Mouse (Mus musculus): ENCODE measurements around the gene Enpp1. TPM values are rescaled to one million over a fixed set of nuclear protein-coding genes. Genes with fewer than 3 reads are reported as not detected.

Enpp1 gene
- polyA plus RNA-seq, 1 experiment from 2014 or later = 2.5 TPM

GRCm38 (mm10) chr10:24591136-24591535 is 120.8 kb downstream of the Enpp1 start:
- Histone ChIP-seq H3K9me3 (ENCODE audit: control insufficient read depth, low read length) (no peaks in the 10 kb centered on the region), H3K4me1 (ENCODE audit: control insufficient read depth, insufficient read depth, low read length) (peaks cover 11% of the 10 kb centered on the region; the same call in 1 of the 2 replicates), H3K4me3 (ENCODE audit: low read length) (no peak overlapping the region), H3K4me2 (replicated peaks; ENCODE audit: low read depth, low read length) (no peak overlapping the region), H3K27me3 (ENCODE audit: control insufficient read depth, insufficient read depth, low read length) (no peaks in the 10 kb centered on the region), H3K9ac (ENCODE audit: low read depth, low read length) (no peak overlapping the region), H3K27ac (ENCODE audit: low read depth, low read length) (no peak overlapping the region), H3K36me3 (ENCODE audit: control insufficient read depth, insufficient read depth, low read length) (no peaks in the 10 kb centered on the region)
- 17% methylated on average over 4 of the region's 4 CpGs for WGBS
- ATAC-seq (ENCODE audit: low FRiP score, low TSS enrichment) = no peak

GRCm38 (mm10) chr10:24590546-24590945 is 121.4 kb downstream of the Enpp1 start:
- Histone ChIP-seq H3K27ac (ENCODE audit: low read depth, low read length) (no peak overlapping the region), H3K9me3 (ENCODE audit: control insufficient read depth, low read length) (no peaks in the 10 kb centered on the region), H3K36me3 (ENCODE audit: control insufficient read depth, insufficient read depth, low read length) (no peaks in the 10 kb centered on the region), H3K4me3 (ENCODE audit: low read length) (no peak overlapping the region), H3K4me1 (ENCODE audit: control insufficient read depth, insufficient read depth, low read length) (peaks cover 11% of the 10 kb centered on the region; the same call in 1 of the 2 replicates), H3K4me2 (replicated peaks; ENCODE audit: low read depth, low read length) (no peak overlapping the region), H3K9ac (ENCODE audit: low read depth, low read length) (no peak overlapping the region), H3K27me3 (ENCODE audit: control insufficient read depth, insufficient read depth, low read length) (no peaks in the 10 kb centered on the region)
- ATAC-seq (ENCODE audit: low FRiP score, low TSS enrichment) = no peak
- 70% methylated on average over 4 of the region's 4 CpGs for WGBS

- no peaks in the 10 kb centered on the region for H3K9me3 ChIP-seq (ENCODE audit: control insufficient read depth, low read length)
- no peak overlapping the region for H3K4me3 ChIP-seq (ENCODE audit: low read length)
- 89% methylated on average over 9 of the region's 9 CpGs for WGBS
- H3K4me2 ChIP-seq (replicated peaks; ENCODE audit: low read depth, low read length) = no peak overlapping the region
- H3K4me1 ChIP-seq (ENCODE audit: control insufficient read depth, insufficient read depth, low read length) = peaks cover 11% of the 10 kb centered on the region; the same call in 1 of the 2 replicates
- no peak for ATAC-seq (ENCODE audit: low FRiP score, low TSS enrichment)
- H3K27me3 ChIP-seq (ENCODE audit: control insufficient read depth, insufficient read depth, low read length) = no peaks in the 10 kb centered on the region
- H3K9ac ChIP-seq (ENCODE audit: low read depth, low read length) = no peak overlapping the region
- H3K27ac ChIP-seq (ENCODE audit: low read depth, low read length) = no peak overlapping the region
- H3K36me3 ChIP-seq (ENCODE audit: control insufficient read depth, insufficient read depth, low read length) = no peaks in the 10 kb centered on the region
These were observed 122.7 kb downstream of the Enpp1 start for GRCm38 (mm10) chr10:24589238-24589637.

- no peak overlapping the region for H3K27ac ChIP-seq (ENCODE audit: low read depth, low read length)
These were observed 123.1 kb downstream of the Enpp1 start for GRCm38 (mm10) chr10:24588824-24589223.

More at GRCm38 (mm10) chr10:24588824-24589223, 123.1 kb downstream of the Enpp1 start:
- Histone ChIP-seq H3K9ac (ENCODE audit: low read depth, low read length) (no peak overlapping the region), H3K4me3 (ENCODE audit: low read length) (no peak overlapping the region), H3K4me2 (replicated peaks; ENCODE audit: low read depth, low read length) (no peak overlapping the region), H3K9me3 (ENCODE audit: control insufficient read depth, low read length) (no peaks in the 10 kb centered on the region), H3K4me1 (ENCODE audit: control insufficient read depth, insufficient read depth, low read length) (peaks cover 11% of the 10 kb centered on the region; the same call in 1 of the 2 replicates), H3K27me3 (ENCODE audit: control insufficient read depth, insufficient read depth, low read length) (no peaks in the 10 kb centered on the region), H3K36me3 (ENCODE audit: control insufficient read depth, insufficient read depth, low read length) (no peaks in the 10 kb centered on the region)
- ATAC-seq (ENCODE audit: low FRiP score, low TSS enrichment) = no peak
- WGBS = 83% methylated on average over 4 of the region's 4 CpGs

Other genes starting within 250 kb of the Enpp1 start
- 4.7 and 5.2 TPM in 2 replicates for gene Ccn2, start 116.7 kb downstream of the Enpp1 start, polyA plus RNA-seq (2014; fragmentation: Nextera tagmentation; extraction: Ambion mirVana)
- gene Enpp3, start 130.7 kb upstream of the Enpp1 start, polyA plus RNA-seq (2014; fragmentation: Nextera tagmentation; extraction: Ambion mirVana) = 4.3 and 4.4 TPM in 2 replicates
- 20.0 and 28.7 TPM in 2 replicates for gene Med23, start 157.8 kb upstream of the Enpp1 start, polyA plus RNA-seq (2014; fragmentation: Nextera tagmentation; extraction: Ambion mirVana)
- gene Arg1, start 215.3 kb upstream of the Enpp1 start, polyA plus RNA-seq (2014; fragmentation: Nextera tagmentation; extraction: Ambion mirVana) = 3.6 and 4.4 TPM in 2 replicates